Mouse (Mus musculus) liver, adult 2 months (tissue): ENCODE measurements around the gene Slc39a11.

Experiments used
- CTCF ChIP-seq: fragments of 200-500 bp; IDR thresholded peaks from 2 replicates; pipeline ENCODE4 v1.5.1; 2011; ENCODE audit warnings: low read depth, low read length, control low read depth
- POLR2A ChIP-seq: fragments of 200-500 bp; IDR thresholded peaks from 2 replicates; pipeline ENCODE4 v1.6.1; 2011; ENCODE audit warnings: low read length, control low read depth; ENCODE audit not compliant: insufficient read depth; ENCODE audit errors: extremely low read depth

DNA sequence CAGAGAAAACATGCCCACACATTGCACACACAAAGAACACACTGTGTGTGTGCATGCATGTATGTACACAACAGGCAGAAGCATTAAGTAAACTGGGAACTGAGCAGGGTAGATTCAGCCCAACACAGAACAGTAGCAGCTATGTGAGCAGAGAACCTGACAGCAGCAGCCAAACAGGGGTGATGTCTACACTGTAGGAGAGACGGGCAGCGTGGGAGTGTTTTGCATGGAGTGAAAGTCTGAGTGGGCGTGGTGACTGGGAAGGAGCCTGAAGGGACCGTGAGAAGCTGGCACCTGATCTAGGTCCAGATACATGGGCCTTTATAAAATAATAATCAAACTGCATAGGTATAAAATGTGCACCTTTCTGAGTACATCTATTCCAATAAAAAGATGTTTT, 89.7 kb downstream of the Slc39a11 start:
- TF ChIP-seq CTCF: no peak
- no peak for TF ChIP-seq POLR2A
